Mouse (Mus musculus) heart, embryonic 10.5 days (tissue): ENCODE results near the gene Nudt3. TPM values are rescaled to one million over a fixed set of nuclear protein-coding genes. Genes with fewer than 3 reads are reported as not detected.

Experiments used
- DNase-seq: peaks from one replicate; pipeline ENCODE4 v3.0.0-alpha.2; 2017; ENCODE audit warnings: low spot score
- H3K27ac ChIP-seq: fragments of 300-500 bp; sonication (generic); 2 replicates; pipeline ENCODE4 v1.5.1; 2016; ENCODE audit warnings: mild to moderate bottlenecking
- H3K27me3 ChIP-seq: fragments of 300-500 bp; sonication (generic); 2 replicates; pipeline ENCODE4 v1.6.1; 2016; ENCODE audit warnings: mild to moderate bottlenecking; ENCODE audit not compliant: poor library complexity, insufficient read depth, severe bottlenecking
- H3K36me3 ChIP-seq: fragments of 300-500 bp; sonication (generic); 2 replicates; pipeline ENCODE4 v1.6.1; 2016; ENCODE audit warnings: mild to moderate bottlenecking, moderate library complexity
- H3K4me1 ChIP-seq: fragments of 300-500 bp; sonication (generic); 2 replicates; pipeline ENCODE4 v1.6.1; 2016; ENCODE audit warnings: mild to moderate bottlenecking
- H3K4me3 ChIP-seq: fragments of 300-500 bp; sonication (generic); 2 replicates; pipeline ENCODE4 v1.5.1; 2016; ENCODE audit warnings: mild to moderate bottlenecking, moderate library complexity
- H3K9me3 ChIP-seq: fragments of 300-500 bp; sonication (generic); 2 replicates; pipeline ENCODE4 v1.6.1; 2016; ENCODE audit warnings: mild to moderate bottlenecking, moderate library complexity
- WGBS: fragments of 180-500 bp; shearing (Covaris S2); methylation state at CpG from one replicate; pipeline ENCODE4 v1.1.7; 2016; 5-methylcytosine and 5-hydroxymethylcytosine counted together
- polyA plus RNA-seq: library from polyadenylated mRNA; unstranded; fragments of >200 nt; fragmentation: Nextera tagmentation; extraction: Ambion mirVana; gene quantifications from 2 replicates; pipeline ENCODE4 v1.2.1, GENCODE M21; 2016

Nudt3 gene
- polyA plus RNA-seq, 1 experiment from 2014 or later, result 107 TPM

GRCm38 (mm10) chr17:27580392-27581068 lies 42.8 kb downstream of the Nudt3 start:
- 83% methylated on average over 20 of the region's 20 CpGs for WGBS
- Histone ChIP-seq H3K36me3 (peaks cover 91% of the 10 kb centered on the region), H3K27me3 (no peaks in the 10 kb centered on the region)

GRCm38 (mm10) chr17:27579816-27580215 lies 43.5 kb downstream of the Nudt3 start:
- H3K4me1 ChIP-seq, result peaks cover 21% of the 10 kb centered on the region
- H3K27me3 ChIP-seq, result no peaks in the 10 kb centered on the region
- WGBS, result 89% methylated on average over 8 of the region's 8 CpGs
- no peak overlapping the region for H3K27ac ChIP-seq
- no peak for DNase-seq
- no peaks in the 10 kb centered on the region for H3K9me3 ChIP-seq
- H3K36me3 ChIP-seq, result peaks cover 92% of the 10 kb centered on the region
- no peak overlapping the region for H3K4me3 ChIP-seq

More at GRCm38 (mm10) chr17:27580392-27581068, 42.8 kb downstream of the Nudt3 start:
- no peak for DNase-seq
- Histone ChIP-seq H3K27ac (no peak overlapping the region), H3K9me3 (no peaks in the 10 kb centered on the region), H3K4me3 (no peak overlapping the region), H3K4me1 (peaks cover 21% of the 10 kb centered on the region)

GRCm38 (mm10) chr17:27578487-27578886 lies 44.8 kb downstream of the Nudt3 start:
- peaks cover 92% of the 10 kb centered on the region for H3K36me3 ChIP-seq
- no peaks in the 10 kb centered on the region for H3K9me3 ChIP-seq
- 90% methylated on average over 10 of the region's 10 CpGs for WGBS
- no peak for DNase-seq
- peaks cover 24% of the 10 kb centered on the region for H3K4me1 ChIP-seq
- no peaks in the 10 kb centered on the region for H3K27me3 ChIP-seq
- no peak overlapping the region for H3K27ac ChIP-seq
- H3K4me3 ChIP-seq, result no peak overlapping the region

DNA sequence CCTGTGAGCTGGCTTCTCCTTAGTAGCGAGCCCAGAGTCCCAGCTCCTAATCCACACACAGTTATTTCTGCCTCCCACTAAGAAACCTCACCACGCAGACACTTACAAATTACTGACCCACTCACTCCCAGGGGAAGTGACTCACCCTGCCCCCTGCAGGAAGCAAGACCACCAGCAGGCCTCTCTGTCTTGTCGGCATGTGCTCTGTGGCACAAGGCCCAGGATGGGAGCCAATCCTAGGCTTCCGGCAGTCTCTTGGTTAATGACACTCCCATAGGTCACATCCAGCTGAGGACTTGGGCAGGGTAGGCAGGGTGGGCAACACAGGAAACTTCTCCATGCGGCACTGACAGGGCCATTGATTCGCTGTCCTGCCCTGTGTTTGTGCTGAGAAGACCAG lies 45.8 kb downstream of the Nudt3 start:
- Histone ChIP-seq H3K9me3 (no peaks in the 10 kb centered on the region), H3K27ac (no peak overlapping the region), H3K27me3 (no peaks in the 10 kb centered on the region), H3K36me3 (peaks cover 88% of the 10 kb centered on the region), H3K4me1 (peaks cover 19% of the 10 kb centered on the region), H3K4me3 (no peak overlapping the region)
- WGBS, result 79% methylated on average over 6 of the region's 6 CpGs
- DNase-seq, result no peak

DNA sequence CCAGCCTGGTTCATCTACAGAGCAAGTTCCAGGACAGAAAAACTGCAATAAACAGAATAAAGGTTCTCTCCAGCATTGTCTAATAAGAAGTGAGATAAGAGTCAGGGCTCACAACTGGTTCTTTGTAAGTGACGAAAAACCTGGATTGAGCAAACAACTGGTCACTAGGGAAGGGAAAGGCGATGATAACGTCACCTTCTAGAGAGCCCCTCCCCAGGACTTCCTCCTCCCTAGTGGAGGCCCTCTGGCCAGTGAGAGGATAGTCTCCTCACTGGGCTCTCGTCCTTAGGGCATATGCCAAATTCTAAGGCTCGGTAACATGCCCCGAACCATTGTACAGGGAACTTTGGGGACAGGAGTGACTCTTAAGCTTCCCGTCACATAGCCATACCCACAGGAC lies 47.2 kb downstream of the Nudt3 start:
- peaks cover 16% of the 10 kb centered on the region for H3K4me1 ChIP-seq
- peaks cover 77% of the 10 kb centered on the region for H3K36me3 ChIP-seq
- no peaks in the 10 kb centered on the region for H3K27me3 ChIP-seq
- no peak for DNase-seq
- no peaks in the 10 kb centered on the region for H3K9me3 ChIP-seq
- H3K27ac ChIP-seq, result no peak overlapping the region
- no peak overlapping the region for H3K4me3 ChIP-seq
- WGBS, result 80% methylated on average over 7 of the region's 7 CpGs

- H3K9me3 ChIP-seq, result no peaks in the 10 kb centered on the region
- peaks cover 16% of the 10 kb centered on the region for H3K4me1 ChIP-seq
- no peaks in the 10 kb centered on the region for H3K27me3 ChIP-seq
- no peak overlapping the region for H3K4me3 ChIP-seq
- H3K36me3 ChIP-seq, result peaks cover 69% of the 10 kb centered on the region
- no peak for DNase-seq
- H3K27ac ChIP-seq, result 0 out of 2 replicates have a peak overlapping the region, but pooled peaks have one; percentile 8
- 81% methylated on average over 10 of the region's 10 CpGs for WGBS
Observed at GRCm38 (mm10) chr17:27575116-27575776, 48.0 kb downstream of the Nudt3 start.

DNA sequence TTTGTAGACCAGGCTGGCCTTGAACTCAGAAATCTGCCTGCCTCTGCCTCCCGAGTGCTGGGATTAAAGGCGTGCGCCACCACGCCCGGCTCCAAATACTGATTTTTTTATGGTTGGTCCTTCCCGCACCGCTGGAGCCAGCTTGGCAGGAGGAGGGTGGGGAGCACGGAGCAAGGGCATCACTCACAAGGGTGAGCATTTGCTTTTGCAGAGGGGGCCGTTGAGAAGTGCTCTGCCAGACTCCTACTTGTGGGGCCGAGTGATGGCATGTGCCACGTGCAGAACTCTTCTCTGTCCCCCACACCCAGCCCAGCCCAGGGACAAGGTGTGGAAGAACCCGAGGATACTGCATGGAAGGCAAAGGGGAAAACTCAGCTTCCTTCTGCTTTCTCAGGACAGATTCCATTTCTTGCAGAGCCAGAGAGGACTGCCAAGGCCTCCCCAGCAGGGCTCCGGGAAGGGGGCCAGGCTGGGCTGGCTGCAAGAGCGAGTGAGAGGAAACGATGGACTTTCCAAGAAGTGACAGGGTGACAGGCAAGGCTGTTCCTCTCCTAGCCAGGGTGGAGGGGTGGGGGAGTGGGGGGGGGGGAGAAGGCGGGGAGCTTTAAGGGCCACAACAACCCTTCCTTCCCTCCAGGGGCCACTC lies 48.7 kb downstream of the Nudt3 start:
- H3K9me3 ChIP-seq, result no peaks in the 10 kb centered on the region
- no peak overlapping the region for H3K4me3 ChIP-seq
- peaks cover 13% of the 10 kb centered on the region for H3K4me1 ChIP-seq
- H3K27me3 ChIP-seq, result no peaks in the 10 kb centered on the region
- 0 out of 2 replicates have a peak overlapping the region, but pooled peaks have one; percentile 8 for H3K27ac ChIP-seq
- H3K36me3 ChIP-seq, result peaks cover 63% of the 10 kb centered on the region
- 93% methylated on average over 16 of the region's 16 CpGs for WGBS
- DNase-seq, result no peak

GRCm38 (mm10) chr17:27573772-27574320 lies 49.4 kb downstream of the Nudt3 start:
- no peak for DNase-seq
- Histone ChIP-seq H3K4me3 (no peak overlapping the region), H3K27ac (no peak overlapping the region), H3K27me3 (no peaks in the 10 kb centered on the region), H3K9me3 (no peaks in the 10 kb centered on the region), H3K36me3 (peaks cover 55% of the 10 kb centered on the region), H3K4me1 (peaks cover 11% of the 10 kb centered on the region)
- WGBS, result 76% methylated on average over 10 of the region's 10 CpGs

GRCm38 (mm10) chr17:27571315-27571714 lies 52.0 kb downstream of the Nudt3 start:
- no peak for DNase-seq
- peaks cover 27% of the 10 kb centered on the region for H3K4me1 ChIP-seq
- no peaks in the 10 kb centered on the region for H3K9me3 ChIP-seq
- H3K27me3 ChIP-seq, result no peaks in the 10 kb centered on the region
- no peak overlapping the region for H3K4me3 ChIP-seq
- WGBS, result 68% methylated on average over 8 of the region's 8 CpGs
- H3K36me3 ChIP-seq, result peaks cover 34% of the 10 kb centered on the region
- H3K27ac ChIP-seq, result no peak overlapping the region

GRCm38 (mm10) chr17:27568228-27568627 lies 55.1 kb downstream of the Nudt3 start:
- no peak overlapping the region for H3K4me3 ChIP-seq
- peaks cover 49% of the 10 kb centered on the region for H3K4me1 ChIP-seq
- WGBS, result 90% methylated on average over 5 of the region's 5 CpGs
- peaks cover 17% of the 10 kb centered on the region for H3K36me3 ChIP-seq
- H3K27ac ChIP-seq, result no peak overlapping the region
- H3K27me3 ChIP-seq, result no peaks in the 10 kb centered on the region
- no peak for DNase-seq
- no peaks in the 10 kb centered on the region for H3K9me3 ChIP-seq

- peak overlapping the region; percentile 87 for H3K27ac ChIP-seq
Observed at GRCm38 (mm10) chr17:27565942-27566267, 57.4 kb downstream of the Nudt3 start.

GRCm38 (mm10) chr17:27565163-27565941 lies 57.9 kb downstream of the Nudt3 start, which contains the start of gene AI413582:
Gene AI413582 (minus strand): TSS chr17:27565756.
- under 1% methylated on average over 58 of the region's 58 CpGs for WGBS
- no peaks in the 10 kb centered on the region for H3K27me3 ChIP-seq
- H3K27ac ChIP-seq, result peak within 1 kb of the TSS; percentile 87
- H3K36me3 ChIP-seq, result peaks cover 24% of the 10 kb centered on the region
- peaks cover 63% of the 10 kb centered on the region for H3K4me1 ChIP-seq
- peak; percentile 98 for DNase-seq
- no peaks in the 10 kb centered on the region for H3K9me3 ChIP-seq
- H3K4me3 ChIP-seq, result peak within 1 kb of the TSS; percentile 78

More at GRCm38 (mm10) chr17:27565942-27566267, 57.4 kb downstream of the Nudt3 start:
- no peaks in the 10 kb centered on the region for H3K9me3 ChIP-seq
- under 1% methylated on average over 13 of the region's 13 CpGs for WGBS
- peak overlapping the region; percentile 78 for H3K4me3 ChIP-seq
- peaks cover 57% of the 10 kb centered on the region for H3K4me1 ChIP-seq
- no peak for DNase-seq
- H3K36me3 ChIP-seq, result peaks cover 19% of the 10 kb centered on the region
- H3K27me3 ChIP-seq, result no peaks in the 10 kb centered on the region
